Mouse (Mus musculus): ENCODE results near the gene Yme1l1. TPM values are rescaled to one million over a fixed set of nuclear protein-coding genes. Genes with fewer than 3 reads are reported as not detected.

Gene Yme1l1
- 10 to 100 TPM; 85.8 to 91.9 TPM for total RNA-seq (2021)

GRCm38 (mm10) chr2:23155777-23156607 is at the start of gene Yme1l1, which contains the start of gene Mastl:
TSS of gene Yme1l1 (plus strand) at chr2:23156369.
TSS of gene Mastl (minus strand) at chr2:23156024.
- peak; percentile 92 to 95 for DNase-seq (ENCODE audit: extremely low spot score in 1 of 2, low spot score in 1 of 2)

DNA sequence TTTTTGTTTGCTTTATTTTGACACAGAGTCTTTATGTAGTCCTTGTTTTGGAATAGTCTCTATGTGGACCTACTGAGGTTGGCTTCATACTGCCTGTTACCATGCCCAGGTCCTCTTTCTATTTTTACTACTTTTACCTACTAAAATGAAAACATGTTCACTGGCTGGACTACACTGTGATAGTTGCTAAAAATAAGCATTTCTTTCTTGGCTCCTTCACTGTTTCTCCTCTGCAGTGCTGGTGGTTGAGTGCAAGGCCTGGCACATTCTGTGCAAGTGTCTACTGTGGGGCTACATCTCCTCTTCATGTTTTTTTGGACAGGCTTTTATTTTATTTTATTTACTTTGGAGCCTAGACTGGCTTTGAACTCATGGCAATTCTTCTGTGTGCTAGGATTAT is 36.6 kb upstream of the Yme1l1 start:
- DNase-seq (ENCODE audit: extremely low spot score in 1 of 2, low spot score in 1 of 2): no peak

DNA sequence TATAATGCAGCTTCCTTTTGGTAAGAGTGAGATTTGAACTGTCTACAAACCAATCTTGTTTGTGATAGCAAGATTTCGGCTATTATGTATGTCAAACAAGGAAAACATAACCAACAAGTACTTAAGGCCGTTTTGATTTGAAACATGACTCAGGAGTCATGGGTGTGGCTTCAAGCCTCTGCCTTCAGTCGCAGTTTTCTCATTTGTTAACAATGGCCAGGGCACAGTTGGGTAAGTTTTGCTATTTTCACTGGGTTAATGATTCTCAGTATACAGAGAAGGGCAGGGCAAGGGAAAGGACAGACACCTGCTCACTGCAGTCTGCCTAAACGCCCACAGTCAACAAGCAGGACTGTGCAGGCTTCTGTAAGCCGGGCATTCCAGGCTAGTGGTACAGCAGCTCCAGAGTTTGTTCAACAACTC is 959 bp upstream of the Yme1l1 start:
- no peak for DNase-seq (ENCODE audit: extremely low spot score in 1 of 2, low spot score in 1 of 2)

DNA sequence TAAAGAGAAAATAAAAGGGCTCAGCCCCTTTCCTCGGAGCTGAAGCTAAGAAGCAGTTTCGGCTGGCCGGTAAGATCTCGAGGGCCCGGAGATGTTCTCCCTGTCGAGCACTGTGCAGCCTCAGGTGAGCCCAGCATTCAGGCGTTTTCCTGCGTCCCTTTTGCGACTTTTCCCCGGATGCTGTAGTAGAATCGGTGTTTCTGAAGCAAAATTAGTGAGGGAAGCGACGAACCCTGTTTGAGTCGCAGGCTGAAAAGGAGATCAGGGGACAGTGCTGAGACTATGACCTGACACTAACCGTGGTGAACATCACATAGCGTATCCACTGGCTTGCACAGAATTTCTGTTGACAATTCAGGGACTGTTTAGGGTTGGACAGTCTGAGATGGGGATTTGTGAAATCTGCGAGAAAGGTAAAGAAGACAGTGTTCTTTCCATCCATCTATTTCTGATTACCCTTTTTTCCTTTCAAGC is 476 bp downstream of the Yme1l1 start:
- no peak for DNase-seq (ENCODE audit: extremely low spot score in 1 of 2, low spot score in 1 of 2)

DNA sequence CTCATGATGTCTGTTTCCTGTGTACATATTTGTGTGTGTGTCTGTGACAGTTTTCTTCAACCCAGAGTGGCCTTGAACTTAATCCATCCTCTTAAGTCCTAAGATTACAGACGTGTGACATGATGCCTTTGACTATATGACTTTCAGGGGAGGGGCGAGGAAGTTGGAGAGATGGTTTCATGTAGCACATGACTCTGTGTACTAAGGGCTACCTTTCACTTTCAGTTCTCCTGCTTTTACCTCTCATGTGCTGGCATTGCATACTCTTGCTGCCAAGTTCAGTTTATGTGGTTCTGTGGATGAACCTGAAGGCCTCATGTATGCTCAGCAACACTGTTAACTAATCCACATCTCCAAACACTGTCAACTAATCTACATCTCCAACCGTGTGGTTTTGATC is 16.1 kb downstream of the Yme1l1 start:
- DNase-seq (ENCODE audit: extremely low spot score in 1 of 2, low spot score in 1 of 2): no peak

GRCm38 (mm10) chr2:23194366-23194765 is 38.2 kb downstream of the Yme1l1 start:
- peak; percentile 23 to 56 for DNase-seq (ENCODE audit: extremely low spot score in 1 of 2, low spot score in 1 of 2)

GRCm38 (mm10) chr2:23201034-23201433 is 44.9 kb downstream of the Yme1l1 start:
- no peak for DNase-seq (ENCODE audit: extremely low spot score in 1 of 2, low spot score in 1 of 2)

DNA sequence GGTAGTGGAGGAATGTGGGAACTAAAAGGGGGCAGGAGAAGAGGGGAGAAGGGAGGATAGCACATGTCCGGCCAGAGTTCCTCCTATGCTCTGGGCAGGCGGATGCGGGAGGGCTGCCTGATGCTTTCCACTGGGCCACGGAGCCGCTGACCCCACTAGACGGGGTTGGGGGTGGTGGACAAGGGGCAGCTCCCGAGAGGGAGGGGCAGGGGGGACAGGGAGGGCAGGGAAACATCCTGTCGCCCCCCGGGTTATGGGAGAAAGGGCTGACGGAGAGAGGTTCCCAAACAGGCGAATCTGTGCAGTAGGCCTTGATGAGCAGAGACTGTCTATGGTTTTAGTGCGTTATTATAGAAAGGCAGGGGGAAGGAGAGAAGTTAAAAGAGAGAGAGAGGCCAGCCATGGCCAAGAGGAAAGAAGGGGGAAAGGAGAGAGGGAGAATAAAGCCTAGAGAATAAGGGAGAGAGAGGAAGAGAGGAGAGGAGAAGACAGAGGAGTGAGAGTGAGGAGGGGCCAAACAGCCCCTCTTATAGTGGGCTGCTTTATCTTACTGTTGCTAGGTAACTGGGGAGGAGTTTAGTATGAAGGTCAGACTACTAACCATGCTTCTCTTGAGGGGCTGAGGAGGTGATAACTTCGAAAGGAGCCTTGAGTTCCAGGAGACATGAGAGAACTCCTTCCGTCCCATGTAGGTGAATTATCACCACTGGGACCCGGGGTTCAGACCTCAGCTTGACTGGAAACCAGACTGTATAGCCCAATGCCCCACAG is 46.9 kb downstream of the Yme1l1 start:
- DNase-seq (ENCODE audit: extremely low spot score in 1 of 2, low spot score in 1 of 2): no peak

DNA sequence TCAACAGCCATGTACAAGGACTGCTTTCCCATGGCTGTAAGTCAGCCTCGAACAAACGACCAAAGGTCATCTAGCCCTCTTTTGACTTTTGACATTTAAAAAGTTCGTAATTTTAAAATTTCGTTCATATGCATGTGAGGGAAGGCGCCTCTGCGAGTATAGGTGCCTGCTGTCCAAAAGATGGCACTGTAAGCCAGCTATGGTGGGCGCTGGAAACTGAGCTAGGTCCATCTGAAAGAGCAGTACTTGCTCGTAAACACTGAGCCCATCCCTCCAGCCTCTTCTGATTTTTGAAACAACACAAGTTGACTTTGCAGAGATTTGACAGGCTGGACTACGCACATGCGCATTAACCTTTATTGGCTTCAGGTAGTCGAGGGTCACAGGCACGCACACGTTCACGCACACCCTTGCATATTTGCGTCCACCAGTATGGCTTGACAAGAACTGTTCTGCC is 50.9 kb downstream of the Yme1l1 start, which contains the start of gene 4931423N10Rik:
Gene 4931423N10Rik, plus strand, starts transcription at position 407 of the 457 bp plus-strand sequence.
- DNase-seq (ENCODE audit: extremely low spot score in 1 of 2, low spot score in 1 of 2): no peak

- no peak for DNase-seq (ENCODE audit: extremely low spot score in 1 of 2, low spot score in 1 of 2)
Measured at GRCm38 (mm10) chr2:23213661-23214060, 57.5 kb downstream of the Yme1l1 start.

DNA sequence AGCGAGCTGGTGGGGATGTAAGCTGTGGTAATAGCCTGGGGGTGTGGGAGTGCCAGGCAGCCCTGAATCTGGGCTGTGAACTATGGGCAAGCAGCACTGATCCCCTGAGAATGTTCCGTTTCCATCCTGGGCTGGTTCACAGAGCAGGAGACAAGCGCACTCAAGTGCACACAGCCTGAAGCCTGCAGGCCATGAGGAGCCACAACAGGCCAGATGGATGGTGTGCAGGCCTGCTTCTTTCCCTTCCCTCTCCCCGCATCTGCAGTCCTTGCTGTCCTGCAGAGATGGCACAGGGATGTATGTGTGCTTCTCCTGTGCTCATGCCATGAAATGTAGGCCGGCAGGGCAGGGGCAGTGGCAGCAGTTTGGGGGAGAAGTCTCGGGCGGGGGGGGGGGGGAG is 69.0 kb downstream of the Yme1l1 start:
- DNase-seq (ENCODE audit: extremely low spot score in 1 of 2, low spot score in 1 of 2): no peak

- no peak for DNase-seq (ENCODE audit: extremely low spot score in 1 of 2, low spot score in 1 of 2)
Measured at GRCm38 (mm10) chr2:23228463-23228862, 72.3 kb downstream of the Yme1l1 start.

- DNase-seq (ENCODE audit: extremely low spot score in 1 of 2, low spot score in 1 of 2): no peak
Measured at GRCm38 (mm10) chr2:23234065-23234773, 78.0 kb downstream of the Yme1l1 start.

Other genes with a start within 250 kb of the Yme1l1 start
- gene Abi1, start 116.1 kb upstream of the Yme1l1 start, total RNA-seq (2021): 100 to 1,000 TPM; 221 to 244 TPM
- gene Acbd5, start 88.2 kb upstream of the Yme1l1 start, total RNA-seq (2021): 10 to 100 TPM; 79.1 to 84.2 TPM
- gene Mastl, start 345 bp upstream of the Yme1l1 start, total RNA-seq (2021): under 1 TPM; 0.61 to 0.76 TPM
- gene 4931423N10Rik, start 51.1 kb downstream of the Yme1l1 start, total RNA-seq (2021): under 1 TPM; 0.19 to 0.25 TPM
- gene Nxph2, start 164.9 kb downstream of the Yme1l1 start, total RNA-seq (2021): 1 to 10 TPM; 2.1 to 2.3 TPM

Data from layer of hippocampus, postnatal 25 days (tissue).